Mouse (Mus musculus): ENCODE results near the gene Htra1. TPM values are rescaled to one million over a fixed set of nuclear protein-coding genes. Genes with fewer than 3 reads are reported as not detected.

Htra1 gene
- polyA plus RNA-seq, 1 experiment from 2014 or later = 10.2 TPM

GRCm38 (mm10) chr7:130918260-130918659, 17.7 kb upstream of the Htra1 start:
- Histone ChIP-seq H3K27me3 (ENCODE audit: control insufficient read depth, insufficient read depth, low read length) (no peaks in the 10 kb centered on the region), H3K36me3 (ENCODE audit: control insufficient read depth, insufficient read depth, low read length) (peaks cover 3% of the 10 kb centered on the region; the same call in 1 of the 2 replicates), H3K4me2 (replicated peaks; ENCODE audit: low read depth, low read length) (no peak overlapping the region), H3K4me1 (ENCODE audit: control insufficient read depth, insufficient read depth, low read length) (no peaks in the 10 kb centered on the region), H3K9ac (replicated peaks; ENCODE audit: low read depth, low read length) (no peak overlapping the region), H3K9me3 (ENCODE audit: control insufficient read depth, low read depth, low read length) (no peaks in the 10 kb centered on the region), H3K4me3 (ENCODE audit: low read depth, low read length) (no peak overlapping the region), H3K27ac (ENCODE audit: low read length) (no peak overlapping the region)
- WGBS = 67% methylated on average over 2 of the region's 2 CpGs
- no peak for ATAC-seq (ENCODE audit: insufficient number of reproducible peaks, insufficient read depth, low FRiP score, low read depth)

GRCm38 (mm10) chr7:130922981-130923731, 12.8 kb upstream of the Htra1 start:
- H3K4me2 ChIP-seq (replicated peaks; ENCODE audit: low read depth, low read length) = no peak overlapping the region
- no peak overlapping the region for H3K9ac ChIP-seq (replicated peaks; ENCODE audit: low read depth, low read length)
- H3K4me1 ChIP-seq (ENCODE audit: control insufficient read depth, insufficient read depth, low read length) = no peaks in the 10 kb centered on the region
- H3K27ac ChIP-seq (ENCODE audit: low read length) = no peak overlapping the region
- no peaks in the 10 kb centered on the region for H3K36me3 ChIP-seq (ENCODE audit: control insufficient read depth, insufficient read depth, low read length)
- no peak for ATAC-seq (ENCODE audit: insufficient number of reproducible peaks, insufficient read depth, low FRiP score, low read depth)
- no peaks in the 10 kb centered on the region for H3K27me3 ChIP-seq (ENCODE audit: control insufficient read depth, insufficient read depth, low read length)
- WGBS = 70% methylated on average over 13 of the region's 13 CpGs
- H3K9me3 ChIP-seq (ENCODE audit: control insufficient read depth, low read depth, low read length) = no peaks in the 10 kb centered on the region
- H3K4me3 ChIP-seq (ENCODE audit: low read depth, low read length) = no peak overlapping the region

- ATAC-seq (ENCODE audit: insufficient number of reproducible peaks, insufficient read depth, low FRiP score, low read depth) = no peak
- no peak overlapping the region for H3K4me2 ChIP-seq (replicated peaks; ENCODE audit: low read depth, low read length)
- H3K9ac ChIP-seq (replicated peaks; ENCODE audit: low read depth, low read length) = no peak overlapping the region
- no peak overlapping the region for H3K27ac ChIP-seq (ENCODE audit: low read length)
- no peaks in the 10 kb centered on the region for H3K9me3 ChIP-seq (ENCODE audit: control insufficient read depth, low read depth, low read length)
- peaks cover 2% of the 10 kb centered on the region; the same call in 1 of the 2 replicates for H3K4me1 ChIP-seq (ENCODE audit: control insufficient read depth, insufficient read depth, low read length)
- H3K36me3 ChIP-seq (ENCODE audit: control insufficient read depth, insufficient read depth, low read length) = no peaks in the 10 kb centered on the region
- peaks cover 5% of the 10 kb centered on the region; the same call in 1 of the 2 replicates for H3K27me3 ChIP-seq (ENCODE audit: control insufficient read depth, insufficient read depth, low read length)
- no peak overlapping the region for H3K4me3 ChIP-seq (ENCODE audit: low read depth, low read length)
- WGBS = 66% methylated on average over 3 of the region's 3 CpGs
Observed at GRCm38 (mm10) chr7:130930401-130930800, 5.5 kb upstream of the Htra1 start.

DNA sequence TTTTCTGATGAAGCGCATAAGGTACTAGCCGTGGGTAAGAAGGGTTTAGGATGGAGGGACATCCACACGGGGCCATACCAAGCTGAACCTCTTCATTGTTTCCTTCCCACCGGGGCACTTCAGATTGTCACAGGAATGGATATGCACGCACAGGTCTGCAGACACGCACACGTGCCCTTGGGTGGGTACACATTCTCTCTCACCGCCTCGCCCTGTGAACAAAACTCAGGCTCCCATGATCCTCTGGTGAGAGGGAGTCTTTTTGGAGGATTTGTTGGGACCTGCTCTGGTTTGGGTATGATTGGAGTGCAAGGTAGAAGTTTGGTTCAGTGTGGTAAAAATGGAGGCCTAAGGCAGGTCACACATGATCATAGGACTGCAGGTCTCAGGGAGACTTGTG, 3.0 kb upstream of the Htra1 start:
- Histone ChIP-seq H3K27me3 (ENCODE audit: control insufficient read depth, insufficient read depth, low read length) (peaks cover 19% of the 10 kb centered on the region), H3K4me2 (replicated peaks; ENCODE audit: low read depth, low read length) (no peak overlapping the region), H3K4me3 (ENCODE audit: low read depth, low read length) (no peak overlapping the region), H3K9ac (replicated peaks; ENCODE audit: low read depth, low read length) (no peak overlapping the region), H3K27ac (ENCODE audit: low read length) (no peak overlapping the region), H3K4me1 (ENCODE audit: control insufficient read depth, insufficient read depth, low read length) (peaks cover 13% of the 10 kb centered on the region), H3K36me3 (ENCODE audit: control insufficient read depth, insufficient read depth, low read length) (no peaks in the 10 kb centered on the region), H3K9me3 (ENCODE audit: control insufficient read depth, low read depth, low read length) (no peaks in the 10 kb centered on the region)
- ATAC-seq (ENCODE audit: insufficient number of reproducible peaks, insufficient read depth, low FRiP score, low read depth) = no peak
- 73% methylated on average over 9 of the region's 9 CpGs for WGBS

GRCm38 (mm10) chr7:130934654-130935053, 1.3 kb upstream of the Htra1 start:
- Histone ChIP-seq H3K9me3 (ENCODE audit: control insufficient read depth, low read depth, low read length) (no peaks in the 10 kb centered on the region), H3K4me1 (ENCODE audit: control insufficient read depth, insufficient read depth, low read length) (peaks cover 13% of the 10 kb centered on the region), H3K27ac (ENCODE audit: low read length) (no peak overlapping the region), H3K4me3 (ENCODE audit: low read depth, low read length) (no peak overlapping the region), H3K9ac (replicated peaks; ENCODE audit: low read depth, low read length) (no peak overlapping the region), H3K27me3 (ENCODE audit: control insufficient read depth, insufficient read depth, low read length) (peaks cover 22% of the 10 kb centered on the region), H3K36me3 (ENCODE audit: control insufficient read depth, insufficient read depth, low read length) (no peaks in the 10 kb centered on the region), H3K4me2 (replicated peaks; ENCODE audit: low read depth, low read length) (no peak overlapping the region)
- 77% methylated on average over 4 of the region's 4 CpGs for WGBS
- ATAC-seq (ENCODE audit: insufficient number of reproducible peaks, insufficient read depth, low FRiP score, low read depth) = no peak

DNA sequence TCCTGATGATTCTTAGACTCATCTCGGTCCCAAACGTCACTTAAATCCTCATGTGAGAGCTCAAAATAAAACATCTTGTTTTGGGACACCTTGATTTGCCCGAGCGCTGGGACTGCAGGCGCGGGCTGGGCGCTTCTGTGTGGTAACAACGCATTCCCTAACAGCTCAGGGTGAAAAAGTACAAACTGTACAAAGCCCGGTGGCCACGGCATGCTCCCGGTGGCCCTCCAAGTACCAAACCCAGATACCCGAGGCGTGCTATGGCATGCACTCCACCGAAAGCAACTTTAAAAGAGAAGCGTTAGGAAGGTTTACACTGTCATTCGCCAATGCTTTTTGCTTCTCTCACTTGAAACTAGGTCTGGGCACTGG, 504 bp upstream of the Htra1 start:
- ATAC-seq (ENCODE audit: insufficient number of reproducible peaks, insufficient read depth, low FRiP score, low read depth) = no peak
- peak overlapping the region; percentile 84 for H3K4me2 ChIP-seq (replicated peaks; ENCODE audit: low read depth, low read length)
- H3K4me3 ChIP-seq (ENCODE audit: low read depth, low read length) = peak overlapping the region; percentile 54
- H3K9ac ChIP-seq (replicated peaks; ENCODE audit: low read depth, low read length) = no peak overlapping the region
- peaks cover 22% of the 10 kb centered on the region for H3K27me3 ChIP-seq (ENCODE audit: control insufficient read depth, insufficient read depth, low read length)
- peaks cover 13% of the 10 kb centered on the region for H3K4me1 ChIP-seq (ENCODE audit: control insufficient read depth, insufficient read depth, low read length)
- no peak overlapping the region for H3K27ac ChIP-seq (ENCODE audit: low read length)
- H3K36me3 ChIP-seq (ENCODE audit: control insufficient read depth, insufficient read depth, low read length) = no peaks in the 10 kb centered on the region
- WGBS = 10% methylated on average over 16 of the region's 16 CpGs
- H3K9me3 ChIP-seq (ENCODE audit: control insufficient read depth, low read depth, low read length) = no peaks in the 10 kb centered on the region

- WGBS = under 1% methylated on average over 48 of the region's 49 CpGs
- H3K36me3 ChIP-seq (ENCODE audit: control insufficient read depth, insufficient read depth, low read length) = no peaks in the 10 kb centered on the region
- peak overlapping the region; percentile 84 for H3K4me2 ChIP-seq (replicated peaks; ENCODE audit: low read depth, low read length)
- H3K9ac ChIP-seq (replicated peaks; ENCODE audit: low read depth, low read length) = 0 out of 2 replicates have a peak overlapping the region, but pooled peaks have one; percentile 14
- no peak; the same call in 1 of the 2 replicates for ATAC-seq (ENCODE audit: insufficient number of reproducible peaks, insufficient read depth, low FRiP score, low read depth)
- H3K4me1 ChIP-seq (ENCODE audit: control insufficient read depth, insufficient read depth, low read length) = peaks cover 13% of the 10 kb centered on the region
- peaks cover 22% of the 10 kb centered on the region for H3K27me3 ChIP-seq (ENCODE audit: control insufficient read depth, insufficient read depth, low read length)
- H3K4me3 ChIP-seq (ENCODE audit: low read depth, low read length) = peak overlapping the region; percentile 54
- H3K9me3 ChIP-seq (ENCODE audit: control insufficient read depth, low read depth, low read length) = no peaks in the 10 kb centered on the region
- no peak overlapping the region for H3K27ac ChIP-seq (ENCODE audit: low read length)
Observed at GRCm38 (mm10) chr7:130936472-130936951, 601 bp downstream of the Htra1 start.

GRCm38 (mm10) chr7:130937266-130937841, 1.4 kb downstream of the Htra1 start:
- 24% methylated on average over 12 of the region's 12 CpGs for WGBS
- H3K27ac ChIP-seq (ENCODE audit: low read length) = no peak overlapping the region
- H3K9ac ChIP-seq (replicated peaks; ENCODE audit: low read depth, low read length) = no peak overlapping the region
- no peak overlapping the region for H3K4me3 ChIP-seq (ENCODE audit: low read depth, low read length)
- ATAC-seq (ENCODE audit: insufficient number of reproducible peaks, insufficient read depth, low FRiP score, low read depth) = no peak
- peaks cover 22% of the 10 kb centered on the region for H3K27me3 ChIP-seq (ENCODE audit: control insufficient read depth, insufficient read depth, low read length)
- H3K4me2 ChIP-seq (replicated peaks; ENCODE audit: low read depth, low read length) = peak overlapping the region; percentile 84; the same call in 1 of the 2 replicates
- no peaks in the 10 kb centered on the region for H3K36me3 ChIP-seq (ENCODE audit: control insufficient read depth, insufficient read depth, low read length)
- H3K9me3 ChIP-seq (ENCODE audit: control insufficient read depth, low read depth, low read length) = no peaks in the 10 kb centered on the region
- H3K4me1 ChIP-seq (ENCODE audit: control insufficient read depth, insufficient read depth, low read length) = peaks cover 13% of the 10 kb centered on the region

Data from stomach, embryonic 14.5 days (tissue).